Mouse (Mus musculus) embryonic facial prominence, embryonic 15.5 days (tissue): ENCODE results near the gene C1qtnf6. TPM values are rescaled to one million over a fixed set of nuclear protein-coding genes. Genes with fewer than 3 reads are reported as not detected.

Experiments
- ATAC-seq: fragments of 200-750 bp; cut with Nextera tagmentation; 2 replicates; pipeline ENCODE4 v1.8.0; 2017; ENCODE audit warnings: low read depth, moderate TSS enrichment; ENCODE audit not compliant: insufficient number of reproducible peaks, low FRiP score, low TSS enrichment
- H3K27ac ChIP-seq: fragments of 300-500 bp; sonication (generic); replicated peaks from 2 replicates; pipeline ENCODE4 v1.5.1; 2015; ENCODE audit warnings: mild to moderate bottlenecking, inconsistent platforms
- H3K27me3 ChIP-seq: fragments of 300-500 bp; sonication (generic); 2 replicates; pipeline ENCODE4 v1.6.1; 2015; ENCODE audit warnings: inconsistent platforms
- H3K36me3 ChIP-seq: fragments of 300-500 bp; sonication (generic); 2 replicates; pipeline ENCODE4 v1.6.1; 2015; ENCODE audit warnings: mild to moderate bottlenecking, inconsistent platforms
- H3K4me1 ChIP-seq: fragments of 300-500 bp; sonication (generic); 2 replicates; pipeline ENCODE4 v1.6.1; 2015; ENCODE audit warnings: inconsistent platforms
- H3K4me2 ChIP-seq: fragments of 300-500 bp; sonication (generic); replicated peaks from 2 replicates; pipeline ENCODE4 v1.6.1; 2015; ENCODE audit warnings: mild to moderate bottlenecking, inconsistent platforms
- H3K4me3 ChIP-seq: fragments of 300-500 bp; sonication (generic); replicated peaks from 2 replicates; pipeline ENCODE4 v1.5.1; 2015; ENCODE audit warnings: mild to moderate bottlenecking, inconsistent platforms
- H3K9ac ChIP-seq: fragments of 300-500 bp; sonication (generic); 2 replicates; pipeline ENCODE4 v1.6.1; 2015; ENCODE audit warnings: inconsistent platforms
- H3K9me3 ChIP-seq: fragments of 300-500 bp; sonication (generic); replicated peaks from 2 replicates; pipeline ENCODE4 v1.6.1; 2016; ENCODE audit warnings: inconsistent platforms
- WGBS: fragments of 180-500 bp; shearing (Covaris S2); methylation state at CpG from one replicate; pipeline ENCODE4 v1.1.7; 2015; 5-methylcytosine and 5-hydroxymethylcytosine counted together
- polyA plus RNA-seq: library from polyadenylated mRNA; unstranded; fragments of >200 nt; fragmentation: Nextera tagmentation; extraction: Ambion mirVana; gene quantifications from 2 replicates; pipeline ENCODE4 v1.2.1, GENCODE M21; 2015

Gene C1qtnf6
- polyA plus RNA-seq, 1 experiment from 2014 or later = 65.9 TPM

GRCm38 (mm10) chr15:78530141-78530540 lies 1.1 kb downstream of the C1qtnf6 start:
- Histone ChIP-seq H3K9ac (no peak overlapping the region), H3K4me3 (no peak overlapping the region), H3K4me1 (peaks cover 45% of the 10 kb centered on the region), H3K36me3 (0 out of 2 replicates have a peak, but pooled peaks cover 4% of the 10 kb centered on the region), H3K9me3 (no peaks in the 10 kb centered on the region), H3K27me3 (no peaks in the 10 kb centered on the region), H3K4me2 (peak overlapping the region; percentile 60), H3K27ac (peak overlapping the region; percentile 85)
- ATAC-seq = no peak
- 78% methylated on average over 3 of the region's 3 CpGs for WGBS

GRCm38 (mm10) chr15:78529428-78529990 lies 1.7 kb downstream of the C1qtnf6 start:
- Histone ChIP-seq H3K4me1 (peaks cover 45% of the 10 kb centered on the region), H3K4me3 (peak overlapping the region; percentile 44), H3K27me3 (no peaks in the 10 kb centered on the region), H3K4me2 (peak overlapping the region; percentile 60), H3K9ac (peak overlapping the region; percentile 39), H3K36me3 (peaks cover 11% of the 10 kb centered on the region; the same call in 1 of the 2 replicates), H3K27ac (peak overlapping the region; percentile 85), H3K9me3 (no peaks in the 10 kb centered on the region)
- ATAC-seq = peak; percentile 78
- WGBS = 3% methylated on average over 15 of the region's 15 CpGs

- H3K9ac ChIP-seq = peak overlapping the region; percentile 39
- no peaks in the 10 kb centered on the region for H3K27me3 ChIP-seq
- peak overlapping the region; percentile 60 for H3K4me2 ChIP-seq
- peaks cover 45% of the 10 kb centered on the region for H3K4me1 ChIP-seq
- peak overlapping the region; percentile 85 for H3K27ac ChIP-seq
- no peak for ATAC-seq
- H3K9me3 ChIP-seq = no peaks in the 10 kb centered on the region
- WGBS = 32% methylated on average over 11 of the region's 11 CpGs
- peaks cover 13% of the 10 kb centered on the region for H3K36me3 ChIP-seq
- H3K4me3 ChIP-seq = peak overlapping the region; percentile 44
Measured at GRCm38 (mm10) chr15:78528726-78529411, 2.3 kb downstream of the C1qtnf6 start.

- H3K9me3 ChIP-seq = no peaks in the 10 kb centered on the region
- H3K4me3 ChIP-seq = no peak overlapping the region
- ATAC-seq = no peak
- no peak overlapping the region for H3K9ac ChIP-seq
- peak overlapping the region; percentile 60 for H3K4me2 ChIP-seq
- H3K27me3 ChIP-seq = no peaks in the 10 kb centered on the region
- peak overlapping the region; percentile 85; the same call in 1 of the 2 replicates for H3K27ac ChIP-seq
- peaks cover 45% of the 10 kb centered on the region for H3K4me1 ChIP-seq
- peaks cover 16% of the 10 kb centered on the region for H3K36me3 ChIP-seq
- 66% methylated on average over 7 of the region's 7 CpGs for WGBS
Measured at GRCm38 (mm10) chr15:78527973-78528372, 3.2 kb downstream of the C1qtnf6 start.

GRCm38 (mm10) chr15:78524163-78524562 lies 7.1 kb downstream of the C1qtnf6 start:
- Histone ChIP-seq H3K9ac (no peak overlapping the region), H3K36me3 (peaks cover 16% of the 10 kb centered on the region), H3K27me3 (no peaks in the 10 kb centered on the region), H3K4me2 (no peak overlapping the region), H3K4me1 (peaks cover 32% of the 10 kb centered on the region), H3K4me3 (no peak overlapping the region), H3K27ac (no peak overlapping the region), H3K9me3 (no peaks in the 10 kb centered on the region)
- no peak for ATAC-seq
- 93% methylated on average over 5 of the region's 5 CpGs for WGBS

GRCm38 (mm10) chr15:78521892-78522291 lies 9.3 kb downstream of the C1qtnf6 start:
- Histone ChIP-seq H3K27me3 (no peaks in the 10 kb centered on the region), H3K4me3 (no peak overlapping the region), H3K9me3 (no peaks in the 10 kb centered on the region), H3K4me2 (no peak overlapping the region), H3K36me3 (peaks cover 16% of the 10 kb centered on the region), H3K27ac (no peak overlapping the region), H3K9ac (no peak overlapping the region), H3K4me1 (peaks cover 23% of the 10 kb centered on the region)
- 66% methylated on average over 6 of the region's 6 CpGs for WGBS
- no peak for ATAC-seq

DNA sequence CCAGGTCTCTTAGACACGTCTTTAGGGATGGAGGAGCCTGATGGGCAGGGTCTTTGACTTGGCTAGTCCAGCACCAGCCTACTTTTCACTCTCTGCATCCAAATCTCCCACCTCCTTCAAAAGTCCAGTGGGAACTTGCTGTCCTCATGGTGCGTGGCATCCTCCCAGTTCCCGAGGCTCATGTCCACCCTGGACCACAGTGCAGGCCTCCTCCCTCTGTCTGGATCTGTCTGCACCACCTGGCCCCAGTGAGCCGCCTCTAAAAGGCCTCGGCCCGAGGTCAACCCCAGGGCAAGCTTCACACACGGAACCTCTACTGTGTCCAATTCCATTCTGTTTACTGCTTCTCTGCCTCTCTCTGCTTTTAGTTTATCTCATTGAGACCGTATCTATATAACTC lies 9.9 kb downstream of the C1qtnf6 start:
- Histone ChIP-seq H3K27me3 (no peaks in the 10 kb centered on the region), H3K4me3 (no peak overlapping the region), H3K4me1 (peaks cover 28% of the 10 kb centered on the region), H3K4me2 (no peak overlapping the region), H3K36me3 (peaks cover 16% of the 10 kb centered on the region), H3K27ac (no peak overlapping the region), H3K9me3 (no peaks in the 10 kb centered on the region), H3K9ac (no peak overlapping the region)
- no peak for ATAC-seq
- 73% methylated on average over 8 of the region's 8 CpGs for WGBS

- ATAC-seq = no peak
- H3K27ac ChIP-seq = peak overlapping the region; percentile 14; the same call in 1 of the 2 replicates
- peaks cover 12% of the 10 kb centered on the region for H3K36me3 ChIP-seq
- H3K4me3 ChIP-seq = no peak overlapping the region
- no peaks in the 10 kb centered on the region for H3K9me3 ChIP-seq
- 54% methylated on average over 13 of the region's 13 CpGs for WGBS
- H3K27me3 ChIP-seq = no peaks in the 10 kb centered on the region
- no peak overlapping the region for H3K4me2 ChIP-seq
- no peak overlapping the region for H3K9ac ChIP-seq
- peaks cover 36% of the 10 kb centered on the region for H3K4me1 ChIP-seq
Measured at GRCm38 (mm10) chr15:78520112-78520715, 11.0 kb downstream of the C1qtnf6 start.

- Histone ChIP-seq H3K4me1 (peaks cover 46% of the 10 kb centered on the region), H3K9ac (no peak overlapping the region), H3K27ac (no peak overlapping the region), H3K4me3 (no peak overlapping the region), H3K27me3 (no peaks in the 10 kb centered on the region), H3K36me3 (no peaks in the 10 kb centered on the region), H3K9me3 (no peaks in the 10 kb centered on the region), H3K4me2 (no peak overlapping the region)
- 50% methylated on average over 7 of the region's 7 CpGs for WGBS
- no peak for ATAC-seq
Measured at GRCm38 (mm10) chr15:78518221-78518620, 13.0 kb downstream of the C1qtnf6 start.

DNA sequence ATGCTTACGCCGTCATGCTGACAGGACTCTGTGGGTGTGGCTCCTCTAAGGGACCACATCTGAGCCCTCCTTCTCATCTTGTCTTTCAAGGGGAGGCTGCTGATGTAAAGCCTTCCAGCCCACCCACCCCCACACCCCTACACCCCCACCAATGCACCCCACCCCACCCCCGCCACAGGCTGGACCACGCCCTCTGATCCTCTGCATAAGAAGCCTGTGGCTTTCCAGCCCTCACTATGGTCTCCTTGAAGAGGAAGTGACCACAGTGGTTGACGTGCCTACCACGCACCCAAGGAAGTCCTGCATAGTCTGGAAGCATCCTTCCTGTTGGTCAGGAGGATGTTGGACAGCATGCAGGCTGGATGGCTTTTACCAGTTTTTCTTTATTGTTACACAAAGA lies 15.5 kb downstream of the C1qtnf6 start:
- Histone ChIP-seq H3K27me3 (no peaks in the 10 kb centered on the region), H3K4me1 (peaks cover 42% of the 10 kb centered on the region), H3K27ac (peak overlapping the region; percentile 87), H3K4me3 (no peak overlapping the region), H3K9me3 (no peaks in the 10 kb centered on the region), H3K9ac (no peak overlapping the region), H3K36me3 (no peaks in the 10 kb centered on the region), H3K4me2 (no peak overlapping the region)
- peak; percentile 66; the same call in 1 of the 2 replicates for ATAC-seq
- 29% methylated on average over 6 of the region's 6 CpGs for WGBS

- H3K9ac ChIP-seq = no peak overlapping the region
- 26% methylated on average over 7 of the region's 7 CpGs for WGBS
- no peak overlapping the region for H3K4me3 ChIP-seq
- H3K36me3 ChIP-seq = no peaks in the 10 kb centered on the region
- H3K27me3 ChIP-seq = no peaks in the 10 kb centered on the region
- no peaks in the 10 kb centered on the region for H3K9me3 ChIP-seq
- peak overlapping the region; percentile 87 for H3K27ac ChIP-seq
- no peak for ATAC-seq
- H3K4me2 ChIP-seq = no peak overlapping the region
- peaks cover 42% of the 10 kb centered on the region for H3K4me1 ChIP-seq
Measured at GRCm38 (mm10) chr15:78514393-78515146, 16.6 kb downstream of the C1qtnf6 start.
